Mouse (Mus musculus) 3T3-L1 (cell line): ENCODE data around the gene Ptprcap.

ENCODE experiments used
- DNase-seq: peaks from one replicate; pipeline ENCODE4 v3.0.0-alpha.2; 2015; ENCODE audit warnings: low read depth, low spot score

The Ptprcap gene

GRCm38 (mm10) chr19:4125741-4126696 is 27.4 kb upstream of the Ptprcap start, which contains the start of gene Aip:
Gene Aip (minus strand): TSS chr19:4125858.
- DNase-seq, result peak; percentile 99

DNA sequence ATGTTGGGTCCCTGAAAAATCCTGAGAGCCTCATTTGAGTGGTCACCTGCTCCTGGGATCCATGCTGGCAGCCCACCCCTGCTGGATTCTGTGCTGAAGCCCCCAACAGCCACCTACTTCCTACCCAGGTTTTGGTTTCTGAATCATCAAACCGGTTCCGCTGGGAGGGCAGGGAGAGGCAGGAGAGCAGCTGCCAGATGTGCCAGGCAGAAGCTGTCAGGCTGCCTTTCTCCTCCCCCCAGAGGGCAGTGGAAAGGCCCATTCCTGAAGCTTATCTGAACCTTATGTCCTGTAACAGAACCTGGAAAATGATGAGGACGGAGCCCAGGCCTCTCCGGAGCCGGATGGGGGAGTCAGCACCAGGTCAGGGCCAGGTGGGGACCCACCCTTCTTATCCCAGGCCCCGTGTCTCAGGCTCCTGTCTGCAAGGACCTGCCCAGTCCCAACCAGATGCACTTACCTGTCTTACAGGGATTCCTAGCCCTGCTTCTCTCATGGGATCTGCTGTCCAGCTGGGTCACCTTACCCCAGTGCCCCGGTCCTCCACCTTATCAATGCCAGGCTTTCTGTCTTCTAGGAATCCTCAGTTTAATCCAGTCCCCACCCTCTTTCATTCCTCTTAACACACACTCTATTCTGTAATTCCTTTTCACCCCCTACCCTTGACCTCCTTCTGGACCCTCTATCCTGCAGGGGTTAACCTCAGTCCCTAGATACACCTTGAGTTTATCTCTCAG is 26.5 kb upstream of the Ptprcap start:
- DNase-seq, result peak; percentile 71

- no peak for DNase-seq
These were observed 23.9 kb upstream of the Ptprcap start for GRCm38 (mm10) chr19:4129462-4129861.

DNA sequence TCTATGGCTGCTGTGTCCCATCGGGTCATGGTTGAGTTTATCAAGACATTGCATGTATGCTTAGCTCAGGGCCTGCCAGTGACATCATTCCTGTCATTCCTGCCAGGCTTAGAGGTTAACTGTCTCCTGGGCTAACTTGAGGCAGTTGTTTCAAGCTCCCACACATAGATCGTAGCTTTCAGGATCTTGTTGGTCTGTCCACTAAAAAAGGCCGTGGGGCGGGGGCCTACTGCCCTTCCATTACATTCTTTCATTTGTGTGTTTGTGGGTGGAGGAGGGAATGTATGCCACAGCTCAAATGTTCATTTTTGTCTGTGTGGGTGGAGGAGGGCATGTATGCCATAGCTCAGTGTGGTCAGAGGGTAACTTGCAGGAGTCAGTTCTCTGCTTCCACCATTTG is 23.3 kb upstream of the Ptprcap start:
- DNase-seq, result peak; percentile 44

DNA sequence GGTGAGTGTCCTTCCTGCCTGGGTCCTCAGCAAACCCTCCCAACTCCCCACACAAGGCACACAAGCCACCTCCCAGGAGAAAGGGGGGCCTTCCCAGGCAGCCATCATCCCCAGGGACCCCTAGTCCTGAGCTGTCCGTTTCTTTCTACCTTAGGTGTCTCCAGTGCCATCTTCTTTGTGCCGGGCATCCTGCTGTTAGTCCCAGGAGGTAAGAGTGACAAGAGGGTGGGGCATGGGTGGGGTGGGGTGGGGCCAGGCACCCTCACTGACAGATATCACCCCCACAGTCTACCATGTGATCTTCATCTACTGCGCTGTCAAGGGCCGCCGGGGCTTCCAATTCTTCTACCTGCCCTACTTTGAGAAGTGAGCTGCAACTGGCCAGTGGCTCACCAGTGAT is 22.3 kb upstream of the Ptprcap start:
- no peak for DNase-seq

- DNase-seq, result no peak
These were observed 21.6 kb upstream of the Ptprcap start for GRCm38 (mm10) chr19:4131768-4132167.

DNA sequence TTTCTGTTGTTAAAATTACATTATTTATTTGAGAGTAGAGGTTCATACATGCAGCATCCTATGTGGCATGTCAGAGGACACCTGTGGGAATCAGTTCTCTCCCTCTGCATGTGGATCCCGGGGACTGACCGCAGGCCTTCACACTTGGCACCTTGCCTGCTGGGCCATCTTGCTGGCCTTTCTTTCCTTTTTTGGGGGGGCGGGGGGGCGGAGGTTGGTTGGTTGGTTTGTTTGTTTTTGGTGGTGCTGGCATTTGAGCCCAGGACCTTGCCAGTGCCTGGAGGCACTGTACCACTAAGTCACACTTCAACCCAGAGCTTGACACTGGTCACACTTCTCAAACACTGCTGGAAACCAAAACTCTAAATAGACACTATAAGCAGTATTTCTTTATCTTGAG is 19.1 kb upstream of the Ptprcap start:
- DNase-seq, result no peak

GRCm38 (mm10) chr19:4135229-4135962 is 18.0 kb upstream of the Ptprcap start:
- DNase-seq, result peak; percentile 67

DNA sequence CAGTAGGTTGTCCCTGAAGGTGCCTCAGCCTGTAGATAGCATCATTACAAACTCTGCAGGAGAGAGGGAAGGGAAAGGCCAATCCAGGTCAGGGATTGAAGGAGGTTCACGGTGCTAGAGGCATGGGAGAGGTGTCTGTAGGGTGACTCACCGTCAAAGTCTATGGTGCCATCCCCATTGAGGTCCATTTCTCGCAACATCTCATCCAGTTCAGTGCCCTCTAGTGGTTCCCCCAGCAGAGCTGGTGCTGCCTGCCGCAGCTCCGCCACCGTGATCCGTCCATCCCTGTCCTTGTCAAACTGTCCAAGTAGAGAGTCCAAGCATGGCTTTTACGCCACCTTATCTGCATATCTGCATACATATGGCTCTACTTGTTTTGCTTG is 17.4 kb upstream of the Ptprcap start:
- peak; percentile 80 for DNase-seq

- DNase-seq, result peak; percentile 48
These were observed 16.9 kb upstream of the Ptprcap start for GRCm38 (mm10) chr19:4136463-4136862.

GRCm38 (mm10) chr19:4137913-4138312 is 15.5 kb upstream of the Ptprcap start:
- no peak for DNase-seq

- DNase-seq, result no peak
These were observed 14.0 kb upstream of the Ptprcap start, which contains the start of gene Gpr152 for GRCm38 (mm10) chr19:4139446-4139845. Gene Gpr152 (plus strand): TSS chr19:4139787.

DNA sequence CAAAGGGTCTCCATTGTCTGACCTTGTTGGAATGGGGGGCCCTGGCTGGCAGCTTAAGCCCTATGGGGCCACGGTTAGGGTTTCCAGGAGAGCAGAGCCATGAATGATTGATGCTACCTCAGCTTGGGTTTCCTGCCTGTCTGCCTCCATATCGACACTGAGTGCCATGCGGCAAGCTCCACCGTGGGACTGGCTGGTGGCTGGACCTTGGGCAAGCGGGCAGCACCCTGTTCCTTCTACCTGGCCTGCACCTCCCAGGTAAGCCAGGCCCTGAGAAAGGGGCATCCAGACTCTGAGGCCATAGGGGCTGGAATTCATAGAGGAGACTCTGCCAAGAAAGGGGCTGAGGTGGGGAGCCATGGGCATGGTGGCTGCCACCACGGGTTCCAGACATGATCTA is 13.3 kb upstream of the Ptprcap start:
- DNase-seq, result no peak

GRCm38 (mm10) chr19:4142416-4143173 is 10.8 kb upstream of the Ptprcap start:
- DNase-seq, result no peak

- DNase-seq, result no peak
These were observed 9.6 kb upstream of the Ptprcap start, which contains the start of gene Cabp4 for GRCm38 (mm10) chr19:4143759-4144268. Gene Cabp4 (minus strand): TSS chr19:4144033.

GRCm38 (mm10) chr19:4144550-4145498 is 8.6 kb upstream of the Ptprcap start:
- DNase-seq, result no peak

- no peak for DNase-seq
These were observed 7.5 kb upstream of the Ptprcap start for GRCm38 (mm10) chr19:4145936-4146335.

- no peak for DNase-seq
These were observed 6.9 kb upstream of the Ptprcap start for GRCm38 (mm10) chr19:4146366-4147021.

DNA sequence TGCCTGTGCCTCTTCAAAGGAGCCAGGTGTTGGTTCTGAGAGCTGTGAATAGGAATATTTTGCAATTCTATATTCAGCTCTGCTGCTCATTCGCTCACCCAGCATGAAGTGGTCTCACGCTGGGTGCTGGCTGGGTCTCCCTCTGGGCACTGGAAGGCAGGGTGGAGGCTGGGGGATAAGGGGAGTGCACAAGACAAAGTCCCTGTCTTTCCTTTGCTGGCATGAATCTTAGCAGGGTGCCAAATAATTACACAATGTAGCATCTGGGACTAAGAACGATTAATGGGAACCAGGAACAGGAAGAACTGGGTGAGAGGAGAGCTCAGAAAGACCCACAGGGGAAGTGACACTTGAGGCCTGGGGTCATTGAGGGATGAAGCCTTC is 6.4 kb upstream of the Ptprcap start:
- no peak for DNase-seq
